Mouse (Mus musculus) testis, postnatal 14 days (tissue): ENCODE measurements around the gene Tssk6.

Experiments
- DNase-seq: peaks from one replicate; pipeline ENCODE4 v3.0.0; 2021; ENCODE audit warnings: low spot score

Tssk6 gene

GRCm38 (mm10) chr8:69902163-69903062 is at the start of gene Tssk6, which contains the start of the genes Ndufa13 and Yjefn3:
Gene Tssk6, plus strand, starts transcription at chr8:69902184.
Gene Ndufa13, minus strand, starts transcription at chr8:69902558.
Gene Yjefn3, minus strand, starts transcription at chr8:69902712.
- DNase-seq: peak; percentile 58

- DNase-seq: no peak
Measured at GRCm38 (mm10) chr8:69853869-69854268, 48.1 kb upstream of the Tssk6 start.

- no peak for DNase-seq
Measured at GRCm38 (mm10) chr8:69860807-69861206, 41.2 kb upstream of the Tssk6 start.

GRCm38 (mm10) chr8:69861251-69861650 is 40.7 kb upstream of the Tssk6 start:
- no peak for DNase-seq

- DNase-seq: no peak
Measured at GRCm38 (mm10) chr8:69863387-69864020, 38.5 kb upstream of the Tssk6 start.

GRCm38 (mm10) chr8:69864180-69864579 is 37.8 kb upstream of the Tssk6 start:
- DNase-seq: no peak

- DNase-seq: no peak
Measured at GRCm38 (mm10) chr8:69867696-69868326, 34.2 kb upstream of the Tssk6 start.

- DNase-seq: no peak
Measured at GRCm38 (mm10) chr8:69870003-69870765, 31.8 kb upstream of the Tssk6 start.

GRCm38 (mm10) chr8:69870907-69871306 is 31.1 kb upstream of the Tssk6 start:
- DNase-seq: no peak

GRCm38 (mm10) chr8:69874155-69874554 is 27.8 kb upstream of the Tssk6 start:
- no peak for DNase-seq

GRCm38 (mm10) chr8:69874654-69875053 is 27.3 kb upstream of the Tssk6 start:
- DNase-seq: no peak

GRCm38 (mm10) chr8:69876097-69876496 is 25.9 kb upstream of the Tssk6 start:
- DNase-seq: no peak

GRCm38 (mm10) chr8:69876967-69877366 is 25.0 kb upstream of the Tssk6 start:
- DNase-seq: no peak

GRCm38 (mm10) chr8:69877396-69877795 is 24.6 kb upstream of the Tssk6 start:
- no peak for DNase-seq

GRCm38 (mm10) chr8:69877992-69878391 is 24.0 kb upstream of the Tssk6 start:
- no peak for DNase-seq

GRCm38 (mm10) chr8:69879678-69880077 is 22.3 kb upstream of the Tssk6 start:
- DNase-seq: no peak

- DNase-seq: no peak
Measured at GRCm38 (mm10) chr8:69880841-69881240, 21.1 kb upstream of the Tssk6 start.

GRCm38 (mm10) chr8:69881261-69881865 is 20.6 kb upstream of the Tssk6 start:
- no peak for DNase-seq

- DNase-seq: peak; percentile 87
Measured at GRCm38 (mm10) chr8:69882021-69882756, 19.8 kb upstream of the Tssk6 start.

- no peak for DNase-seq
Measured at GRCm38 (mm10) chr8:69882833-69883600, 19.0 kb upstream of the Tssk6 start.
